Mouse (Mus musculus) CH12.LX (cell line): ENCODE results near the gene Copg2. TPM values are rescaled to one million over a fixed set of nuclear protein-coding genes. Genes with fewer than 3 reads are reported as not detected.

ENCODE experiments used
- DNase-seq: peaks from one replicate; pipeline ENCODE4 v3.0.0-alpha.2; 2013; ENCODE audit errors: extremely low read depth
- H3K27ac ChIP-seq: 2 replicates; pipeline ENCODE4 v1.5.1; 2012; ENCODE audit warnings: low read depth, mild to moderate bottlenecking, control low read depth, moderate library complexity; ENCODE audit not compliant: insufficient read depth
- H3K27me3 ChIP-seq: replicated peaks from 2 replicates; pipeline ENCODE3; 2012; ENCODE audit warnings: inconsistent platforms
- H3K36me3 ChIP-seq, 2 experiments: replicated peaks in 1 of 2; 2 replicates each; pipeline versions ENCODE3 to v1.6.1; 2012; ENCODE audit warnings: inconsistent platforms in 1 of 2, low read length in 1 of 2, mild to moderate bottlenecking in 1 of 2, mixed read lengths in 1 of 2, moderate library complexity in 1 of 2; ENCODE audit not compliant: control insufficient read depth in 1 of 2, insufficient read depth in 1 of 2
- H3K4me1 ChIP-seq, 2 experiments: 2 replicates each; pipeline ENCODE4 v1.6.1; 2012; ENCODE audit warnings: inconsistent platforms in 1 of 2, moderate library complexity in 1 of 2; ENCODE audit not compliant: insufficient read depth in 2 of 2, control insufficient read depth in 1 of 2
- H3K4me2 ChIP-seq: 2 replicates; pipeline ENCODE4 v1.6.1; 2012; ENCODE audit warnings: low read depth, mild to moderate bottlenecking, control low read depth; ENCODE audit not compliant: poor library complexity, insufficient read depth, severe bottlenecking
- H3K4me3 ChIP-seq, 3 experiments: fragments of 150-350 bp in 1 of 3; sonication (generic) in 1 of 3; replicated peaks in 1 of 3; 2 replicates each; pipeline versions ENCODE3 to v1.5.1; 2011 to 2012; ENCODE audit warnings: low read depth in 2 of 3, low read length in 2 of 3, mild to moderate bottlenecking in 2 of 3, moderate library complexity in 2 of 3, control low read depth in 1 of 3, improper control_type of control experiment in 1 of 3, inconsistent platforms in 1 of 3, mixed read lengths in 1 of 3; ENCODE audit not compliant: poor library complexity in 1 of 3
- H3K79me2 ChIP-seq: replicated peaks from 2 replicates; pipeline ENCODE4 v1.6.1; 2012; ENCODE audit warnings: mild to moderate bottlenecking, moderate library complexity; ENCODE audit not compliant: control insufficient read depth, poor library complexity, insufficient read depth, severe bottlenecking; ENCODE audit errors: extremely low read depth
- H3K9ac ChIP-seq: 2 replicates; pipeline ENCODE4 v1.6.1; 2012; ENCODE audit warnings: low read depth, mild to moderate bottlenecking, control low read depth, moderate library complexity; ENCODE audit not compliant: insufficient read depth
- H3K9me3 ChIP-seq: replicated peaks from 2 replicates; pipeline ENCODE3; 2012; ENCODE audit warnings: low read length, inconsistent platforms, mixed read lengths
- CHD2 ChIP-seq: IDR thresholded peaks from 2 replicates; pipeline ENCODE4 v1.6.1; 2011; ENCODE audit warnings: low read length, improper control_type of control experiment
- CTCF ChIP-seq, 2 experiments: IDR thresholded peaks in 1 of 2; conservative IDR thresholded peaks in 1 of 2; 2 replicates each; pipeline ENCODE4 v1.5.1; 2011 to 2012; ENCODE audit warnings: low read depth in 2 of 2, low read length in 2 of 2, improper control_type of control experiment in 1 of 2, inconsistent platforms in 1 of 2, mild to moderate bottlenecking in 1 of 2, moderate library complexity in 1 of 2
- HCFC1 ChIP-seq: IDR thresholded peaks from 2 replicates; pipeline ENCODE4 v1.6.1; 2012; ENCODE audit warnings: low read depth, mild to moderate bottlenecking, inconsistent platforms, low read length, improper control_type of control experiment
- IRF4 ChIP-seq: IDR thresholded peaks from 2 replicates; pipeline ENCODE4 v1.6.1; 2014; ENCODE audit warnings: low read depth, mild to moderate bottlenecking, inconsistent platforms, low read length, improper control_type of control experiment
- JUN ChIP-seq: IDR thresholded peaks from 2 replicates; pipeline ENCODE4 v1.6.1; 2011; ENCODE audit warnings: low read depth, mild to moderate bottlenecking, low read length, improper control_type of control experiment, moderate library complexity; ENCODE audit not compliant: insufficient read depth
- KAT2A ChIP-seq: IDR thresholded peaks from 2 replicates; pipeline ENCODE4 v1.6.1; 2012; ENCODE audit warnings: low read length, improper control_type of control experiment, inconsistent platforms; ENCODE audit not compliant: insufficient replicate concordance
- MAFK ChIP-seq: IDR thresholded peaks from 2 replicates; pipeline ENCODE4 v1.6.1; 2011; ENCODE audit warnings: low read length, improper control_type of control experiment; ENCODE audit not compliant: insufficient replicate concordance
- MAX ChIP-seq: IDR thresholded peaks from 2 replicates; pipeline ENCODE4 v1.6.1; 2011; ENCODE audit warnings: low read length, improper control_type of control experiment
- MAZ ChIP-seq: IDR thresholded peaks from 2 replicates; pipeline ENCODE4 v1.6.1; 2012; ENCODE audit warnings: low read depth, mild to moderate bottlenecking, inconsistent platforms, low read length, improper control_type of control experiment, moderate library complexity
- MEF2A ChIP-seq: IDR thresholded peaks from 2 replicates; pipeline ENCODE4 v1.6.1; 2014; ENCODE audit warnings: low read depth, mild to moderate bottlenecking, inconsistent platforms, low read length, improper control_type of control experiment, borderline replicate concordance
- MXI1 ChIP-seq: IDR thresholded peaks from 2 replicates; pipeline ENCODE4 v1.6.1; 2011; ENCODE audit warnings: mild to moderate bottlenecking, low read depth, low read length, improper control_type of control experiment
- MYC ChIP-seq: IDR thresholded peaks from 2 replicates; pipeline ENCODE4 v1.6.1; 2011; ENCODE audit warnings: low read depth, mild to moderate bottlenecking, improper control_type of control experiment, low read length
- NELFE ChIP-seq: IDR thresholded peaks from 2 replicates; pipeline ENCODE4 v1.6.1; 2011; ENCODE audit warnings: low read depth, low read length, improper control_type of control experiment
- NRF1 ChIP-seq: IDR thresholded peaks from 2 replicates; pipeline ENCODE4 v1.6.1; 2014; ENCODE audit warnings: low read depth, mild to moderate bottlenecking, inconsistent platforms, low read length, improper control_type of control experiment, moderate library complexity
- PAX5 ChIP-seq: IDR thresholded peaks from 2 replicates; pipeline ENCODE4 v1.6.1; 2012; ENCODE audit warnings: low read length, inconsistent platforms, mixed read lengths
- POLR2A ChIP-seq: IDR thresholded peaks from 2 replicates; pipeline ENCODE4 v1.6.1; 2011; ENCODE audit warnings: low read depth, mild to moderate bottlenecking, improper control_type of control experiment, low read length
- POLR2AphosphoS2 ChIP-seq: IDR thresholded peaks from 2 replicates; pipeline ENCODE4 v1.6.1; 2011; ENCODE audit warnings: low read depth, low read length, improper control_type of control experiment
- RCOR1 ChIP-seq: conservative IDR thresholded peaks from 2 replicates; pipeline ENCODE4 v1.6.1; 2012; ENCODE audit warnings: low read depth, mild to moderate bottlenecking, inconsistent platforms, low read length, improper control_type of control experiment
- SMC3 ChIP-seq: IDR thresholded peaks from 2 replicates; pipeline ENCODE4 v1.6.1; 2011; ENCODE audit warnings: low read depth, low read length, improper control_type of control experiment
- TCF12 ChIP-seq: IDR thresholded peaks from 2 replicates; pipeline ENCODE4 v1.6.1; 2014; ENCODE audit warnings: low read depth, mild to moderate bottlenecking, inconsistent platforms, low read length, improper control_type of control experiment
- USF1 ChIP-seq: IDR thresholded peaks from 2 replicates; pipeline ENCODE4 v1.6.1; 2014; ENCODE audit warnings: low read depth, mild to moderate bottlenecking, inconsistent platforms, low read length, improper control_type of control experiment
- ZNF384 ChIP-seq: IDR thresholded peaks from 2 replicates; pipeline ENCODE4 v1.6.1; 2012; ENCODE audit warnings: low read depth, low read length, improper control_type of control experiment, inconsistent platforms
- dilution Hi-C: fragments of 300-500 bp; cut with MboI; formaldehyde crosslinking; loops from 2 replicates; pipeline ENCODE4 v1.14.3; 2020; ENCODE audit warnings: low sequenced_read_pairs; ENCODE audit not compliant: extremely low pct_unique_long_range_greater_than_20kb, extremely low pct_ligation_motif_present
- in situ Hi-C: fragments of 300-500 bp; cut with MboI; formaldehyde crosslinking; loops from 3 replicates; pipeline ENCODE4 v1.14.3; 2019; ENCODE audit warnings: low sequenced_read_pairs, low pct_ligation_motif_present, low pct_unique_long_range_greater_than_20kb, mixed read lengths
- polyA plus RNA-seq: library from polyadenylated mRNA; unstranded; fragments of >175 nt; gene quantifications from 2 replicates; pipeline ENCODE4 v1.2.1, GENCODE M21; 2012; ENCODE audit warnings: low read depth; ENCODE audit not compliant: insufficient read length
- total RNA-seq, 2 experiments: library from RNA; depleted of rRNA; stranded (reverse); fragments of 300-350 nt in 1 of 2; fragments of >200 nt in 1 of 2; gene quantifications; 2 replicates each; pipeline ENCODE4 v1.2.3; 2012 to 2014

Gene Copg2
- total and polyA plus RNA-seq, 3 experiments = 23.3 to 43.7 (median 28.9) TPM

DNA sequence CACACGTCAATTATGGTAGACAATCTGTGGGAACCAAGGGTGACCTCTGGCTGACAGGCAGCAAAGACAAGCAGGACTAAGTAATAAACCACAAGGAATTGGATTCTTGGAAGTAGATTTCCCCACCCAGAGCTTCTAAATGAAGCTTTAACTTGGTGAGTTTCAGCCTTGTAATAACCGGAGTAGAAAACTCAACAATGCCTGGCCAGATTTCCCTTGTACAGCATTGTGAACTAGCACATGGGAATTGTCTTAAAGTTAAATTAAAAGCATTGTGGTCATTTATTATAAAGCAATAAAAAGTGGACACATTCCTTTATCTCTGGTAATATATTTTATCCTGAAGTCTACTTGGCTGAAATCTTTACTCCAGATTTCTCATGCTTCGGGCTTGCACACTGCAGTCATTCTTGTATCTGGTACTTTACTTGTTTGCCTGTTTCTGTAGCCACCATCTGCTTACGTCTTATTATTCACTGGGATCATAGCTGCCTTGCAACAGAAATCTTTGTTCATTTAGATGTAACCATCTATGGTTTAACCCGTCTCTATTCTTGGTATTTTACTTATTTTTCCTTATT, 181.6 kb downstream of the Copg2 start:
- Histone ChIP-seq H3K27me3 (no peaks in the 10 kb centered on the region), H3K9me3 (no peaks in the 10 kb centered on the region), H3K4me2 (no peak overlapping the region), H3K79me2 (no peaks in the 10 kb centered on the region), H3K9ac (no peak overlapping the region), H3K4me3 (no peak overlapping the region), H3K36me3 (no peaks in the 10 kb centered on the region), H3K27ac (no peak overlapping the region), H3K4me1 (no peaks in the 10 kb centered on the region)
- in situ Hi-C loops = no loop called here
- no peak for DNase-seq
- no peak for TF ChIP-seq MEF2A
- no peak for TF ChIP-seq MYC
- TF ChIP-seq IRF4 = no peak
- TF ChIP-seq MAZ = no peak
- no peak for TF ChIP-seq MXI1
- no peak for TF ChIP-seq MAX
- TF ChIP-seq NELFE = no peak
- no peak for TF ChIP-seq JUN
- no peak for TF ChIP-seq ZNF384
- no peak for TF ChIP-seq POLR2A
- TF ChIP-seq SMC3 = no peak
- no peak for TF ChIP-seq KAT2A
- dilution Hi-C loops = no loop called here

GRCm38 (mm10) chr6:30713896-30714295, 182.7 kb downstream of the Copg2 start:
- H3K27ac ChIP-seq = no peak overlapping the region
- no peak for DNase-seq

More at GRCm38 (mm10) chr6:30713896-30714295, 182.7 kb downstream of the Copg2 start:
- no peak overlapping the region for H3K9ac ChIP-seq
- dilution Hi-C loops (no loop called here), in situ Hi-C loops (no loop called here)
- TF ChIP-seq HCFC1 (no peak), CTCF (conservative IDR thresholded peaks at IDR 0.05 in 1 of 2, IDR thresholded peaks at IDR 0.05 in 1 of 2; ENCODE audit: low read depth in 2 of 2, low read length in 2 of 2) (no peak), RCOR1 (no peak), NELFE (no peak), ZNF384 (no peak), MAFK (no peak), TCF12 (no peak), NRF1 (no peak), MYC (no peak), POLR2A (no peak), PAX5 (no peak), MAZ (no peak), POLR2AphosphoS2 (no peak), MXI1 (no peak), USF1 (no peak), CHD2 (no peak)
- no peaks in the 10 kb centered on the region for H3K36me3 ChIP-seq
- no peaks in the 10 kb centered on the region for H3K4me1 ChIP-seq
- no peak overlapping the region for H3K4me2 ChIP-seq
- H3K79me2 ChIP-seq = no peaks in the 10 kb centered on the region
- no peaks in the 10 kb centered on the region for H3K9me3 ChIP-seq
- H3K4me3 ChIP-seq = no peak overlapping the region
- H3K27me3 ChIP-seq = no peaks in the 10 kb centered on the region
